Mouse (Mus musculus) heart, embryonic 15.5 days (tissue): ENCODE results near the gene Rasl12. TPM values are rescaled to one million over a fixed set of nuclear protein-coding genes. Genes with fewer than 3 reads are reported as not detected.
A peak's percentile ranks its signal among the peaks of the same experiment; 100 is the strongest.

ENCODE experiments used
- ATAC-seq: fragments of 200-750 bp; cut with Nextera tagmentation; replicated peaks from 2 replicates; pipeline ENCODE4 v1.8.0; 2017; ENCODE audit warnings: low read depth, moderate TSS enrichment; ENCODE audit not compliant: insufficient number of reproducible peaks, insufficient read depth, low FRiP score
- H3K27ac ChIP-seq: fragments of 300-500 bp; sonication (generic); 2 replicates; pipeline ENCODE4 v1.5.1; 2015; ENCODE audit warnings: mild to moderate bottlenecking, inconsistent platforms
- H3K27me3 ChIP-seq: fragments of 300-500 bp; sonication (generic); 2 replicates; pipeline ENCODE4 v1.6.1; 2015; ENCODE audit warnings: inconsistent platforms
- H3K36me3 ChIP-seq: fragments of 300-500 bp; sonication (generic); 2 replicates; pipeline ENCODE4 v1.6.1; 2015; ENCODE audit warnings: mild to moderate bottlenecking, inconsistent platforms
- H3K4me1 ChIP-seq: fragments of 300-500 bp; sonication (generic); replicated peaks from 2 replicates; pipeline ENCODE4 v1.6.1; 2015; ENCODE audit warnings: inconsistent platforms
- H3K4me2 ChIP-seq: fragments of 300-500 bp; sonication (generic); 2 replicates; pipeline ENCODE4 v1.6.1; 2015; ENCODE audit warnings: inconsistent platforms, mild to moderate bottlenecking, moderate library complexity
- H3K4me3 ChIP-seq: fragments of 300-500 bp; sonication (generic); 2 replicates; pipeline ENCODE4 v1.5.1; 2015; ENCODE audit warnings: mild to moderate bottlenecking, inconsistent platforms
- H3K9ac ChIP-seq: fragments of 300-500 bp; sonication (generic); 2 replicates; pipeline ENCODE4 v1.6.1; 2015; ENCODE audit warnings: mild to moderate bottlenecking, inconsistent platforms
- H3K9me3 ChIP-seq: fragments of 300-500 bp; sonication (generic); replicated peaks from 2 replicates; pipeline ENCODE4 v1.6.1; 2016; ENCODE audit warnings: inconsistent platforms
- WGBS: fragments of 180-500 bp; shearing (Covaris S2); methylation state at CpG from one replicate; pipeline ENCODE4 v1.1.7; 2015; ENCODE audit warnings: mixed read lengths; 5-methylcytosine and 5-hydroxymethylcytosine counted together
- polyA plus RNA-seq: library from polyadenylated mRNA; unstranded; fragments of >200 nt; fragmentation: Nextera tagmentation; extraction: Ambion mirVana; gene quantifications from 2 replicates; pipeline ENCODE4 v1.2.1, GENCODE M21; 2015

Gene Rasl12
- polyA plus RNA-seq, 1 experiment from 2014 or later, result 7.6 TPM

DNA sequence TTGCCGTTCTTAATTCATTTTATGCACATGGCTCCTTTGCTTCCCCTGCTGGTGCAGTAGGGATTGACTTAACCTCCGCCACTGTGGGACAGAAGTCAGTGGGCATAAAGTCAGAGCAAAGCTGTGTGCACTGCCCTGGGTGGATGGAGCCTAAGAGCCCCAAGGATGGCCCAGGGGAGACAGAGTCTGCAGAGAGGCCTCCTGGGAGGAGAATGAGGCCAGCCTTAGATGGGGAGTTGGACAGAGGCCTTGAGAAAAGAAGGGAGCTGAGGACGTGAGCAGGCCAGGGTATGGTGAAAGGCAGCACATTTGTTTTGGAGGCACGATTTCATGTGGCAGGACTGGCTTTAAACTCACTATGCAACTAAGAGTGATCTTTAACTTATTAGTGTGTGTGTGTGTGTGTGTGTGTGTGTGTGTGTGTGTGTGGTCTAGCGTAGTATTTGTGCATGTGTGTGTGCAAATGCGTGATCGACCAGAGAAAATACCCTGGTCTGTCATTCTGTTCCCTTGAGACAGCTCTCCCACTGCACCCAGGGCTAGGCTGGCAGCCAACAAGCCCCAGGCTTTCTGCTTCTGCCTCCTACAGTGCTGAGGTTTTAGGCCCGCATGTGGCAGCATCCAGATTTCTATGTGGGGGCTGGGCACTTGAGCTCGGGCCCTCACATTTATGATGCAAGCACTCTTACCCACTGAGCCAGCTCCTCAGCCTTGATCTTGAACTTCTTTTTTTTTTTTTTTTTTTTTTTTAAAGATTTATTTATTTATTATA lies 23.0 kb upstream of the Rasl12 start:
- H3K36me3 ChIP-seq, result no peaks in the 10 kb centered on the region
- H3K4me3 ChIP-seq, result no peak overlapping the region
- 77% methylated on average over 9 of the region's 9 CpGs for WGBS
- no peak overlapping the region for H3K9ac ChIP-seq
- no peak overlapping the region for H3K4me2 ChIP-seq
- no peak overlapping the region for H3K27ac ChIP-seq
- ATAC-seq, result no peak
- no peaks in the 10 kb centered on the region for H3K9me3 ChIP-seq
- H3K27me3 ChIP-seq, result no peaks in the 10 kb centered on the region
- no peaks in the 10 kb centered on the region for H3K4me1 ChIP-seq

DNA sequence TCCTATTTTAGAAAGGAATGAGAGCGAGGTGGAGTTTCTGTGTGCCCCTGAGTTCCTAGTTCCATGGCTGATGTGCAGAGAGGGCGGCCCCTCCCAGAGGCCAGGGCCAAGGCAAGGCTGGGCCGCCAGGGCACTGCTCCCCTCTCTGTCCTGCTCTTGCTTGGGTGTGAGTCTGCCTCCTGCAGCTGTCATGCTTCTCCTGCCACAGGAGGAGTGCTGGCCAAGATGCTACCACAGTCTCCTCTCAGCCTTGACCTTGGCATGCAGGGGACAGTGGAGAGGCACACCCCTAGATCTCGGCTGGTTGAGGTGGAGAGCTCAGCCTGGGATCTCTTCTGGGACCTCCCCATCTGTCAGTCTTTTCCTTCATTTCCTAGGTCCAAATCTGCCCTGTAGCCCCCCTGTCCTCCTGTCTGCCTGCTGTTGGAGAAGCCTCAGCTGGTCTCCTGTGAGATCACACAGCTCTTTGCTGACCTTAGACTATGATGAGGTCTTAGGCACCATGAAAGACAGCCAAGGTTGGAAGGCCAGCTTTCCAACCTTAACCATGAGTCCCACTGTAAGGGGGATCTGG lies 17.2 kb upstream of the Rasl12 start:
- peaks cover 16% of the 10 kb centered on the region for H3K4me1 ChIP-seq
- no peak overlapping the region for H3K4me2 ChIP-seq
- no peaks in the 10 kb centered on the region for H3K27me3 ChIP-seq
- no peaks in the 10 kb centered on the region for H3K36me3 ChIP-seq
- no peak for ATAC-seq
- no peak overlapping the region for H3K9ac ChIP-seq
- WGBS, result 67% methylated on average over 4 of the region's 4 CpGs
- H3K4me3 ChIP-seq, result no peak overlapping the region
- H3K27ac ChIP-seq, result no peak overlapping the region
- no peaks in the 10 kb centered on the region for H3K9me3 ChIP-seq

DNA sequence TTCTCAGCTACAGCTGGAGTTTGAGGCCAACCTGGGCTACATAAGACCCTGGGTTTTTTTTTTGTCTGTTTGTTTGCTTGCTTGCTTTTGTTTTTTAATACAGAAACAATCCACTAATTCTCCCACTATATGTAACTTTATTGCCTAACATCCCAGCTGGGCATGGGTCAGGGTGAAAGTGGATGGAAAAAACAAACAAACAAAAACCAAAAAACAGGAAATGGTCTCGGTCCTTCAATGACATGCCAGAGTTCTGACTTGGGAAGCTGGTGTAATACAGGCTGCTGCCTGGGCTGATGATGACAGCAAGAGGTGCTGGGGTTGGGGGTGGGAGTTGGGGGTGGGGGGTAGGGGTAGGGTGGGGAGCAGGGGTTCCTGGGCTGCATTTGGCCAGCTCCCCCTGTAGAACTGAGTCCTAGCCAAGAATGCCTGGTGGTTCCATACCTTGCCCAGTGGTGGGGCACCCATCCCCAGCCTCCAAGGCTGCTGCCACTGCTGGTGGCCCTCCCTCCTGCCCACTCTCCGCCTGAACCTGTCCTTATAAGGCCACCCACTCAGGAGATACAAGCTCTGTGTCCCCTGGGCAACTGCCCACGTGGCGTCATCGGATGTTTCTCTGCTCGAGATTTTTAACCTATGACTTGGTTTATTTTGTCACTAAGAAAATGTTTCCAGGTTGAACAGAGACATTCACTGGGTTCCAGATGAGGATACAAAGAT lies 16.1 kb upstream of the Rasl12 start:
- peaks cover 16% of the 10 kb centered on the region for H3K4me1 ChIP-seq
- H3K27ac ChIP-seq, result no peak overlapping the region

DNA sequence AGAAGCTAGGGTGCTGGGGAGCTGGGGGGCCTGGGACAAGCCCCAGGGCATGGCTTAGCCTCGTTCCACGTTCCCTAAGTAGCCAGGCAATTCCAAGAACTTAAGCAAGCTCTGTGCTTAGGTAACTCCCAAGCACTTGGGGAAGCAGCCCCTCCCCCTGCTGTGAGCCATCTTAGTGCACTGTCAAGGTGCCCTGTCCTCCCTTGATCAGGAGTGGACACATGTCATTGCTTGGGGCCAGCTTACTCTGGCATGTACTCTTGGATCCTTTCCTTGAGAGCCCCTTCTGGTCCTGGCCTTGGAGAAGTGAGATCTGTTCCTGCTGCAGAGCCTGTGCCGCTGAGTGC lies 15.6 kb upstream of the Rasl12 start:
- ATAC-seq, result no peak

More for the DNA sequence above, 16.1 kb upstream of the Rasl12 start:
- Histone ChIP-seq H3K36me3 (no peaks in the 10 kb centered on the region), H3K27me3 (no peaks in the 10 kb centered on the region), H3K9me3 (no peaks in the 10 kb centered on the region), H3K4me3 (no peak overlapping the region), H3K9ac (no peak overlapping the region), H3K4me2 (no peak overlapping the region)
- no peak for ATAC-seq
- 59% methylated on average over 6 of the region's 6 CpGs for WGBS

DNA sequence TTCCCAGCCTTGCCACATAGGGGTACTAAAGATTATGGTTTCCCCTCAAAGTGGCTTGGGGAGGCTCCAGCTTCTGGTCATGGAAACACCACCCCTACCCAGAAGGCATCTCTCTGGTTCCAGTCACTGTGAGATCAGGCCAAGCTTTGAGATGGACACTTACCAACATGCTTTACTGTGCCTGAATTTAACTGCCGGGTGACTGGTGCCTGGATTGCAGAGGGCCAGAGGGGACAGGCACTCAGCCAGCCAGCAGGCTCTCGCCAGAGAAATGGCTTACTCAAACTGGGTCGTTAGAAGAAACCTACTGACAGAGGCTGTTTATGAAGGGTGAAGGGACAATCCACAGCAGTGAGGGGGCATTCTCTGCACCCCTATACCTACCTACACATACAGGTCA lies 14.0 kb upstream of the Rasl12 start:
- ATAC-seq, result no peak
- no peak overlapping the region for H3K9ac ChIP-seq
- H3K27ac ChIP-seq, result no peak overlapping the region
- H3K9me3 ChIP-seq, result no peaks in the 10 kb centered on the region
- H3K4me2 ChIP-seq, result no peak overlapping the region
- WGBS, result 49% methylated on average over 3 of the region's 3 CpGs
- peaks cover 16% of the 10 kb centered on the region for H3K4me1 ChIP-seq
- no peaks in the 10 kb centered on the region for H3K36me3 ChIP-seq
- H3K27me3 ChIP-seq, result no peaks in the 10 kb centered on the region; the same call in 1 of the 2 replicates
- H3K4me3 ChIP-seq, result no peak overlapping the region

More for the DNA sequence above, 15.6 kb upstream of the Rasl12 start:
- Histone ChIP-seq H3K9ac (no peak overlapping the region), H3K9me3 (no peaks in the 10 kb centered on the region), H3K27me3 (no peaks in the 10 kb centered on the region), H3K4me1 (peaks cover 16% of the 10 kb centered on the region), H3K27ac (no peak overlapping the region), H3K4me2 (no peak overlapping the region), H3K4me3 (no peak overlapping the region), H3K36me3 (no peaks in the 10 kb centered on the region)
- WGBS, result 47% methylated on average over 3 of the region's 3 CpGs

DNA sequence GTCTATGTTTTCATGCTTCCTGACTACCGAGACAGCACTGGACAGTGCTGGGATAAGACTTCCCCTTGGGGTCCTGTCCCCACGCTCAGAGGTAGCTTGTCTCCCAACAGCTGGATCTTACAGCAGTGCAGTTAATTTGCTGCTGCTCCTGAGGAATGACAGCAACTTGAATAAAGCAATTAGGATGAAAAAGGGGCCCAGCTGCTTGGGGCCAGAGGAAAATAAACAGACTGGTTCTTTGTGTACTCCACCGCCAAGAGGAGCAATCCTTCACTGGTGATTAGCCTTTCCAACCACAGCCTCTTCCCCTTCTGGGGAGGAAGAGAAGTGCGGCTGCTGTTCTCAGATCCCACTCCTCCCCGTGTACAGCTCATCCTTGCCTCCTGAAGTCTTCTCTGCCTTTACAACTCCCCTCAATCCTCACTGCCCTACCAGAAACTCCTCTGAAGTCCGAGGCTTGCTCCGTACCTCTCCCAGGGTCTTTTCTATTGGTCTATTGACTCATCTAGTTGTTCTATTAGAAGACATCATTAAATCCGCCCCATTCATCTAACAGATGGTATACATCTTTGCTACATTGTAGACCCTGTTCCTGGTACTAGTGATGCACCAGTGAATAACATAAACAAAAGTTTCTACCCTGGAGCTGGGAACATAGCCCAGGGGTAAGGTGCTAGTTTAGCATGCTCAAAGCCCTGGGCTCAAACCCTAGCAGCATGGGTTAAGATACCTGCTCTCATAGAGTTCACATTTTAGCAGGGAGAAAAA lies 11.7 kb upstream of the Rasl12 start:
- ATAC-seq, result 0 out of 2 replicates have a peak, but pooled peaks have one; percentile 49
- no peaks in the 10 kb centered on the region for H3K36me3 ChIP-seq
- 39% methylated on average over 8 of the region's 8 CpGs for WGBS
- H3K27me3 ChIP-seq, result peaks cover 20% of the 10 kb centered on the region
- no peak overlapping the region for H3K27ac ChIP-seq
- no peak overlapping the region for H3K4me3 ChIP-seq
- no peak overlapping the region for H3K9ac ChIP-seq
- H3K4me1 ChIP-seq, result peaks cover 15% of the 10 kb centered on the region
- no peak overlapping the region for H3K4me2 ChIP-seq
- no peaks in the 10 kb centered on the region for H3K9me3 ChIP-seq

DNA sequence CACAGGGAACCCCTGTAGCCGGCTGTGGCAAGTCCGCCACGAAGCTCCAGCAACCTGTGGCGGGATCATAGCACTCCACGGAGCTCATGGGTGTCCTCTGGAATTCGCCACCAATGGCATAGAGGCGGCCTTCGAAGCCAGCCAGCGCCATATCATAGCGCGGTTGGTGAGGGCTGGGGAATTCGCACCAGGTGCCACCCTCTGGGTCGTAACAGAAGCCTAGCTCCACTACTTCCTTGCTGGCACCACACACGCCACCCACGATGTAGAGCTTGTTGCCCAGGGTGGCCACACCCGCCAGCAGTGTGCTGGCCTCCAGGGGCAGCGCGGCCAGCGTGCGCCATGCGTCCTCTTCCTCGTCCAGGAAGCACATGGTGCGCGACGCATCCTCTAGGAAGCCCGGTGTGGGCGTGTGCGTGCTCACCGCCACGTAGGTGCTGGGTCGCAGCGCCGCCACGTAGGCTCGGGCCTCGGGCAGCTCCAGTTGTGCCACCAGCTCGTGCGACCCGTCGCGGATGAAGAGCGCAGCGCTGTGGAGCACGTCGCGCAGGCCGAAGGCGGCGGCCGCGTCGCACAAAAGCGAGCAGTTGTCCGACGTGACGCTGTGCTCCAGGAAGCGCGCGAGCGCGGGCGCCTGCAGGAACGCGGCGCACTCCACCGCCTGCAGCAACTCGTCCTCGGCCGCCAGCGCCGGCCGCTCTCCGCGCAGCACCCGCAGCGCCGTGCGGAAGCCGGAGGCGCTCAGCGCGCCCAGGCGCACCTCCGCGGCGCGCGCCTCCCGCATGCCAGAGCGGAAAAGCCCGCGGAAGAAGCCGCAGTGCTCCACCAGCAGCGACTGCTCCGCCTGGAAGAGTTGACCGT lies 7.3 kb upstream of the Rasl12 start:
- Histone ChIP-seq H3K27me3 (peaks cover 29% of the 10 kb centered on the region), H3K36me3 (no peaks in the 10 kb centered on the region), H3K27ac (no peak overlapping the region), H3K4me1 (peaks cover 16% of the 10 kb centered on the region), H3K9ac (peak overlapping the region; percentile 55), H3K4me3 (peak overlapping the region; percentile 51), H3K4me2 (peak overlapping the region; percentile 74), H3K9me3 (no peaks in the 10 kb centered on the region)
- 12% methylated on average over 96 of the region's 96 CpGs for WGBS
- ATAC-seq, result peak; percentile 40

DNA sequence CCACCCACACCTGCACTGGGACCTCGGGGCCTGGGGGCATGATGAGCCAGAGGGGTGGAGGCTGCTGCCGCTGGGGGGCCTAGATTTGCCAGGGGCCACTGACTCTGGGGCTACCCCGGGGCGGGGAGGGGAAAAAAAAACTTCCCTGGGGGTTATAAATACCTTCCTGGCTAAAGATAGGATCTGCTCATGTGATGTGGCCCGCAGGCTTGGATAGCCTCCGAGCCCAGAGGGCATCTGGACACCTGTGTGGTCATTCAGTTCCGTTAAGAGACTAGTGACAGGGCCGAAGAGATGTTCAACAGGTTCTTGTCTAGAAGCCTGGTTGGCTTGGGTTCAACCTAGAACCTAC lies 6.7 kb upstream of the Rasl12 start, which contains the start of gene Kbtbd13:
Gene Kbtbd13, minus strand, starts transcription at position 40 of the 352 bp plus-strand sequence.
- H3K4me2 ChIP-seq, result peak within 1 kb of the TSS; percentile 74
- no peaks in the 10 kb centered on the region for H3K36me3 ChIP-seq
- peaks cover 16% of the 10 kb centered on the region for H3K4me1 ChIP-seq
- no peak within 1 kb of the TSS for H3K27ac ChIP-seq
- no peak; the same call in 1 of the 2 replicates for ATAC-seq
- peak within 1 kb of the TSS; percentile 51 for H3K4me3 ChIP-seq
- peak within 1 kb of the TSS; percentile 55 for H3K9ac ChIP-seq
- H3K9me3 ChIP-seq, result no peaks in the 10 kb centered on the region
- peaks cover 29% of the 10 kb centered on the region for H3K27me3 ChIP-seq
- 16% methylated on average over 8 of the region's 8 CpGs for WGBS

DNA sequence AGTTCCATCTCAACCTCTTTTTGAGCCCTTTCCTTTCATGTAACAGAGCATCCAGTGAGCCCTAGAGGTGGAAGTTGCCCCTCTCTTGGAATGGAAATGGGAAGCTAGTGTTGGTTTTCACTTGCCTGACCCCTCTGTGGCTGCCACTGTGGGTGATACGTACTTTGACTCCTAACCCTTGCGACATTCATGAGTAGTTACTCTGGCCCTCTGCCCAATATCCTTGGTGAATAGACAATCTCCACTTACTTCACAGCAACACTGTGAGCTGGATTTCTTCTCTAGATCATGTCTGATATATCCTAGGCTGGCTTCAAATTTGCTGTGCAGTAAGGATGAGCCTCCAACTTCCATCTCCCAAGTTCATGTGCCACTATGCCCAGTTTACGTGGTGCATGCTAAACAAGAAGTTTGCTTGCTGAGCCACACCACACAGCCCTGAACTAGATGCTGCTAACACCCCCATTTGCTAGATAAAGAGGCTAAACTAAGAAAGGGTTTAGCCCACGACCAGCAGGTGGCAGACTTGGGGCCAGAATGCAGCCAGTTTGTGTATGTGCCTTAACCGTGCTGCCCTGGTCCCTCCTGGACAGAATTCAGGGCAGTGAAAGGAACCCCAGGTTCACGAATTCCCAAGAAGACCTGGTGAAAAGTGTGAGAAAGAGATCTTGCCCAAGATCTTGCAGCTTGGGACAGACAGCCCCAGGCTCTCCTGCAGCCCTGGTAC lies 5.5 kb upstream of the Rasl12 start:
- WGBS, result 28% methylated on average over 6 of the region's 6 CpGs
- Histone ChIP-seq H3K4me2 (no peak overlapping the region), H3K4me3 (no peak overlapping the region), H3K36me3 (no peaks in the 10 kb centered on the region), H3K27me3 (peaks cover 29% of the 10 kb centered on the region), H3K27ac (no peak overlapping the region), H3K9ac (no peak overlapping the region), H3K9me3 (no peaks in the 10 kb centered on the region), H3K4me1 (peaks cover 16% of the 10 kb centered on the region)
- no peak for ATAC-seq

DNA sequence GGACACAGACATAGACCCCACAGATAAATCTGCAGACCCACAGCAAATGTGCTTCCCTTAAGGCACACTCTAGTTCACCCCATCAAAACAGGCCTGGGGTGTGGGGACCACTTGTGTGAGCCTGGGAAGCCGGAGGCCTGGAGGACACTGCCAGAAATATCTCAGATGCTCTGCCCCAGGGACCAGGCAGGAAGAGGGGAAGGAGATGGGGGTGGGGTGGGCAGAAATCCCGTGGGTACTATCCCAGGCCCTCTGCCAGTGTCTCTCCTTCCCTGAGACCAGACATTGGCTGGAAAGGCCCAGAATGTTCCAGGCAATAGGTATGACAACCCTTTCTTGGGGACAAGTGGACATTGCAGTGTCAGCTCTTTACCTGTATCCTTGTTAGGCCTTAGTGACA lies 4.7 kb upstream of the Rasl12 start:
- no peaks in the 10 kb centered on the region for H3K9me3 ChIP-seq
- H3K27me3 ChIP-seq, result peaks cover 29% of the 10 kb centered on the region
- no peaks in the 10 kb centered on the region for H3K36me3 ChIP-seq
- 15% methylated on average over 2 of the region's 2 CpGs for WGBS
- no peak overlapping the region for H3K27ac ChIP-seq
- no peak overlapping the region for H3K9ac ChIP-seq
- peaks cover 24% of the 10 kb centered on the region for H3K4me1 ChIP-seq
- H3K4me2 ChIP-seq, result no peak overlapping the region
- H3K4me3 ChIP-seq, result no peak overlapping the region
- ATAC-seq, result no peak
